Mouse (Mus musculus) adrenal gland, postnatal 25 days (tissue): ENCODE results near the gene Gm4559. TPM values are rescaled to one million over a fixed set of nuclear protein-coding genes. Genes with fewer than 3 reads are reported as not detected.
A peak's percentile ranks its signal among the peaks of the same experiment; 100 is the strongest.
"Not testable (repeated sequence)": the region's sequence is repeated elsewhere in the genome, so short reads cannot be mapped to it uniquely, and the experiment has no call there.

Experiments used
- DNase-seq: peaks from one replicate; pipeline ENCODE4 v3.0.0; 2021; ENCODE audit warnings: mixed read lengths
- total RNA-seq: library from RNA; stranded (reverse); gene quantifications from 2 replicates; pipeline ENCODE4 v1.2.3, GENCODE M21; 2021

Gm4559 gene
- total RNA-seq, 1 experiment from 2014 or later = not detected

- DNase-seq = peak; percentile 72
Measured at GRCm38 (mm10) chr7:142278183-142278582, 4.0 kb upstream of the Gm4559 start.

DNA sequence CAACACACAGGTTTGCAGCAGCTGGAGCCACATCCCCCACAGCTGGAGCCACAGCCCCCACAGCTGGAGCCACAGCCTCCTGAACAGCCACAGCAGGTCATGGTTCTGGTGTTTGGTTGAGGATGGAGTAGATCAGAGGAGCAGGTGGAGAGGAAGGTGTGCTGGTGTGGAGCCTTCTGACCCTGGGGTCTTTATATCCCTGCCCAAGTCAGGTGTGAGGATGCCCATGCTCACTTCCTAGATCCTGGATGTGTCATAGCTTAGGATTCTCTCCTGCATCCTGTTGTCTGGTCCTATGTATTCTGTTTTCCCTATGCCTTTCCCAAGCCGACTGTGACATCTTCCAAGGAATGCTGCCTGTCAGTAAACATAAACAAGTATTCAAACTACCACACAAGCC, 15.9 kb downstream of the Gm4559 start, which contains the start of gene Gm2431:
Gene Gm2431 (minus strand): TSS at position 101 of the 400 bp plus-strand sequence.
- not testable (repeated sequence) for DNase-seq

- DNase-seq = peak; percentile 42
Measured at GRCm38 (mm10) chr7:142255517-142255916, 18.6 kb downstream of the Gm4559 start.

- peak; percentile 12 for DNase-seq
Measured at GRCm38 (mm10) chr7:142249824-142250223, 24.3 kb downstream of the Gm4559 start.

- DNase-seq = no peak
Measured at GRCm38 (mm10) chr7:142240978-142241377, 33.2 kb downstream of the Gm4559 start, which contains the start of gene Gm40460. TSS of gene Gm40460 (minus strand) at chr7:142241078.

- no peak for DNase-seq
Measured at GRCm38 (mm10) chr7:142231540-142231939, 42.6 kb downstream of the Gm4559 start.

- not testable (repeated sequence) for DNase-seq
Measured at GRCm38 (mm10) chr7:142229871-142230270, 44.3 kb downstream of the Gm4559 start, which contains the start of gene Krtap5-5. TSS of gene Krtap5-5 (minus strand) at chr7:142229971.

DNA sequence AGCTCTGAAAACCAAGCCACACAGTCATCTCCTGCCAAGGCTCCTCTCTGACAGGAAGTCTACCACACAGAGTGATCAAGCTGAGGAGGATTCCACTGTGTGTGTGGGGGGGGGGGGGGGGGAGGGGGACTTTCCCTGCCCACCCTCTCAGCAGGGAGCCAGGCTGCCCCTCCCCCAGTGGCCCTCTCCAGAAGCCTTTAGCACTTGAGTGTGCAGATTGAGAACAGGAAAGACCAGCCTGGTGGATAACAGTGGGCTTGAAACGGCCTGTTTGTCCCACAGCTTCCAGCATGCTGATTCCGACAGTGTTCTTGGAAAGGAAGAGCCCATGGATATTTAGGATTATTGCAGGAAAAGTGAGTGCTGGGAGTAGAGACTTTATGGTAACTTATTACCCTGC, 49.6 kb downstream of the Gm4559 start:
- DNase-seq = no peak

Other genes starting within 250 kb of the Gm4559 start
- 50.3 and 56.9 TPM in 2 replicates for gene Mob2, start 213.3 kb downstream of the Gm4559 start, total RNA-seq
- 3.9 and 4.7 TPM in 2 replicates for gene Dusp8, start 178.5 kb downstream of the Gm4559 start, total RNA-seq
- gene Gm45618, start 153.6 kb downstream of the Gm4559 start, total RNA-seq = not detected in 2 replicates
- gene Gm39115, start 138.3 kb downstream of the Gm4559 start, total RNA-seq = not detected in 2 replicates
- not detected in 2 replicates for gene Gm45337, start 129.8 kb downstream of the Gm4559 start, total RNA-seq
- gene Gm29735, start 117.2 kb downstream of the Gm4559 start, total RNA-seq = not detected in 2 replicates
- gene Gm4553, start 108.6 kb downstream of the Gm4559 start, total RNA-seq = not detected in 2 replicates
- gene Krtap5-2, start 98.4 kb downstream of the Gm4559 start, total RNA-seq = not detected in 2 replicates
- gene Gm10153, start 84.0 kb downstream of the Gm4559 start, total RNA-seq = not detected in 2 replicates
- gene Krtap5-3, start 73.0 kb downstream of the Gm4559 start, total RNA-seq = not detected in 2 replicates
- not detected in 2 replicates for gene Gm7579, start 62.5 kb downstream of the Gm4559 start, total RNA-seq
- gene Krtap5-5, start 44.4 kb downstream of the Gm4559 start, total RNA-seq = not detected in 2 replicates
- gene Gm40460, start 33.3 kb downstream of the Gm4559 start, total RNA-seq = not detected in 2 replicates
- gene Gm2431, start 16.0 kb downstream of the Gm4559 start, total RNA-seq = not detected in 2 replicates
- gene Krtap5-1, start 22.8 kb upstream of the Gm4559 start, total RNA-seq = not detected in 2 replicates
- gene Krtap5-4, start 29.2 kb upstream of the Gm4559 start, total RNA-seq = not detected in 2 replicates
- gene Ifitm10, start 99.4 kb upstream of the Gm4559 start, total RNA-seq = 3.0 and 4.1 TPM in 2 replicates
- 0.55 TPM in 1 of 2 replicates, not detected in the other for gene Gm49369, start 108.3 kb upstream of the Gm4559 start, total RNA-seq
- 1,030 and 1,043 TPM in 2 replicates for gene Ctsd, start 113.7 kb upstream of the Gm4559 start, total RNA-seq
- not detected in 2 replicates for gene Syt8, start 160.5 kb upstream of the Gm4559 start, total RNA-seq
- gene Tnni2, start 167.4 kb upstream of the Gm4559 start, total RNA-seq = not detected in 2 replicates
- 12.6 and 14.4 TPM in 2 replicates for gene Lsp1, start 186.4 kb upstream of the Gm4559 start, total RNA-seq
- not detected in 2 replicates for gene Tnnt3, start 224.5 kb upstream of the Gm4559 start, total RNA-seq